Mouse (Mus musculus): ENCODE data around the gene Nrxn1.

- TF ChIP-seq CTCF (IDR thresholded peaks at IDR 0.05; ENCODE audit: low read depth, low read length) (no peak), POLR2A (IDR thresholded peaks at IDR 0.05; ENCODE audit: extremely low read depth, insufficient read depth, low read length) (no peak)
Observed at GRCm38 (mm10) chr17:90615019-90615418, 477.9 kb downstream of the Nrxn1 start.
